Mouse (Mus musculus) intestine, embryonic 15.5 days (tissue): ENCODE measurements around the gene Slc8b1. TPM values are rescaled to one million over a fixed set of nuclear protein-coding genes. Genes with fewer than 3 reads are reported as not detected.
A peak's percentile ranks its signal among the peaks of the same experiment; 100 is the strongest.
"Not testable (repeated sequence)": the region's sequence is repeated elsewhere in the genome, so short reads cannot be mapped to it uniquely, and the experiment has no call there.

Source experiments
- ATAC-seq: fragments of 200-750 bp; cut with Nextera tagmentation; 2 replicates; pipeline ENCODE4 v1.8.0; 2017; ENCODE audit warnings: moderate TSS enrichment, moderate library complexity
- H3K27ac ChIP-seq: fragments of 300-500 bp; sonication (generic); 2 replicates; pipeline ENCODE4 v1.5.1; 2015; ENCODE audit warnings: mild to moderate bottlenecking, inconsistent platforms
- H3K27me3 ChIP-seq: fragments of 300-500 bp; sonication (generic); replicated peaks from 2 replicates; pipeline ENCODE4 v1.6.1; 2015; ENCODE audit warnings: inconsistent platforms
- H3K36me3 ChIP-seq: fragments of 300-500 bp; sonication (generic); 2 replicates; pipeline ENCODE4 v1.6.1; 2015; ENCODE audit warnings: inconsistent platforms
- H3K4me1 ChIP-seq: fragments of 300-500 bp; sonication (generic); replicated peaks from 2 replicates; pipeline ENCODE4 v1.6.1; 2015; ENCODE audit warnings: inconsistent platforms
- H3K4me2 ChIP-seq: fragments of 300-500 bp; sonication (generic); replicated peaks from 2 replicates; pipeline ENCODE4 v1.6.1; 2015; ENCODE audit warnings: mild to moderate bottlenecking, inconsistent platforms
- H3K4me3 ChIP-seq: fragments of 300-500 bp; sonication (generic); replicated peaks from 2 replicates; pipeline ENCODE4 v1.5.1; 2015; ENCODE audit warnings: inconsistent platforms
- H3K9ac ChIP-seq: fragments of 300-500 bp; sonication (generic); 2 replicates; pipeline ENCODE4 v1.6.1; 2015; ENCODE audit warnings: inconsistent platforms
- H3K9me3 ChIP-seq: fragments of 300-500 bp; sonication (generic); 2 replicates; pipeline ENCODE4 v1.6.1; 2016; ENCODE audit warnings: inconsistent platforms
- WGBS: fragments of 180-500 bp; shearing (Covaris S2); methylation state at CpG from one replicate; pipeline ENCODE4 v1.1.7; 2015; 5-methylcytosine and 5-hydroxymethylcytosine counted together
- polyA plus RNA-seq: library from polyadenylated mRNA; unstranded; fragments of >200 nt; fragmentation: Nextera tagmentation; extraction: Ambion mirVana; gene quantifications from 2 replicates; pipeline ENCODE4 v1.2.1, GENCODE M21; 2015

Gene Slc8b1
- polyA plus RNA-seq, 1 experiment from 2014 or later, result 6.6 TPM

GRCm38 (mm10) chr5:120500609-120501008 lies 10.4 kb upstream of the Slc8b1 start:
- not testable (repeated sequence) for H3K27ac ChIP-seq, H3K4me3 ChIP-seq, ATAC-seq, H3K9me3 ChIP-seq, H3K36me3 ChIP-seq, H3K9ac ChIP-seq, H3K27me3 ChIP-seq, H3K4me2 ChIP-seq
- WGBS, result 87% methylated on average over 9 of the region's 9 CpGs
- peaks cover 20% of the 10 kb centered on the region for H3K4me1 ChIP-seq

- H3K36me3 ChIP-seq, result peaks cover 4% of the 10 kb centered on the region; the same call in 1 of the 2 replicates
- WGBS, result 63% methylated on average over 9 of the region's 9 CpGs
- peaks cover 25% of the 10 kb centered on the region for H3K4me1 ChIP-seq
- H3K27ac ChIP-seq, result no peak overlapping the region
- H3K4me3 ChIP-seq, result peak overlapping the region; percentile 88
- H3K27me3 ChIP-seq, result no peaks in the 10 kb centered on the region
- ATAC-seq, result no peak
- no peaks in the 10 kb centered on the region for H3K9me3 ChIP-seq
- peak overlapping the region; percentile 83 for H3K4me2 ChIP-seq
- H3K9ac ChIP-seq, result peak overlapping the region; percentile 77
Observed at GRCm38 (mm10) chr5:120502147-120502621, 8.8 kb upstream of the Slc8b1 start.

GRCm38 (mm10) chr5:120502675-120503143 lies 8.3 kb upstream of the Slc8b1 start:
- Histone ChIP-seq H3K27me3 (no peaks in the 10 kb centered on the region), H3K4me2 (peak overlapping the region; percentile 83), H3K9me3 (no peaks in the 10 kb centered on the region), H3K4me1 (peaks cover 25% of the 10 kb centered on the region), H3K4me3 (peak overlapping the region; percentile 88), H3K9ac (peak overlapping the region; percentile 77), H3K27ac (no peak overlapping the region), H3K36me3 (peaks cover 4% of the 10 kb centered on the region; the same call in 1 of the 2 replicates)
- WGBS, result 7% methylated on average over 12 of the region's 12 CpGs
- ATAC-seq, result peak; percentile 4; the same call in 1 of the 2 replicates

GRCm38 (mm10) chr5:120503144-120503795 lies 7.7 kb upstream of the Slc8b1 start, which contains the start of gene Plbd2:
Gene Plbd2 (minus strand): TSS chr5:120503625.
- Histone ChIP-seq H3K4me3 (peak within 1 kb of the TSS; percentile 88), H3K27me3 (no peaks in the 10 kb centered on the region), H3K4me1 (peaks cover 25% of the 10 kb centered on the region), H3K27ac (no peak within 1 kb of the TSS), H3K9me3 (no peaks in the 10 kb centered on the region), H3K9ac (peak within 1 kb of the TSS; percentile 77), H3K36me3 (peaks cover 2% of the 10 kb centered on the region; the same call in 1 of the 2 replicates), H3K4me2 (peak within 1 kb of the TSS; percentile 83)
- peak; percentile 79 for ATAC-seq
- under 1% methylated on average over 54 of the region's 55 CpGs for WGBS

GRCm38 (mm10) chr5:120505368-120505767 lies 5.6 kb upstream of the Slc8b1 start:
- no peak overlapping the region for H3K9ac ChIP-seq
- peak; percentile 42 for ATAC-seq
- peak overlapping the region; percentile 43 for H3K4me2 ChIP-seq

GRCm38 (mm10) chr5:120505781-120506180 lies 5.2 kb upstream of the Slc8b1 start:
- H3K4me3 ChIP-seq, result no peak overlapping the region
- 64% methylated on average over 9 of the region's 9 CpGs for WGBS
- no peaks in the 10 kb centered on the region for H3K36me3 ChIP-seq
- peak overlapping the region; percentile 43 for H3K4me2 ChIP-seq
- no peaks in the 10 kb centered on the region for H3K27me3 ChIP-seq
- no peaks in the 10 kb centered on the region for H3K9me3 ChIP-seq
- H3K27ac ChIP-seq, result no peak overlapping the region
- H3K9ac ChIP-seq, result no peak overlapping the region
- H3K4me1 ChIP-seq, result peaks cover 25% of the 10 kb centered on the region
- no peak for ATAC-seq

More at GRCm38 (mm10) chr5:120505368-120505767, 5.6 kb upstream of the Slc8b1 start:
- no peak overlapping the region for H3K27ac ChIP-seq
- no peak overlapping the region for H3K4me3 ChIP-seq
- no peaks in the 10 kb centered on the region for H3K9me3 ChIP-seq
- H3K36me3 ChIP-seq, result no peaks in the 10 kb centered on the region
- H3K4me1 ChIP-seq, result peaks cover 25% of the 10 kb centered on the region
- 25% methylated on average over 16 of the region's 16 CpGs for WGBS
- H3K27me3 ChIP-seq, result no peaks in the 10 kb centered on the region

- H3K4me1 ChIP-seq, result peaks cover 25% of the 10 kb centered on the region
- ATAC-seq, result no peak
Observed at GRCm38 (mm10) chr5:120506490-120506889, 4.5 kb upstream of the Slc8b1 start.

GRCm38 (mm10) chr5:120507311-120507710 lies 3.7 kb upstream of the Slc8b1 start:
- Histone ChIP-seq H3K9ac (no peak overlapping the region), H3K4me2 (no peak overlapping the region), H3K27ac (no peak overlapping the region), H3K4me3 (no peak overlapping the region), H3K9me3 (no peaks in the 10 kb centered on the region), H3K4me1 (peaks cover 24% of the 10 kb centered on the region), H3K27me3 (no peaks in the 10 kb centered on the region), H3K36me3 (no peaks in the 10 kb centered on the region)
- ATAC-seq, result no peak
- 64% methylated on average over 4 of the region's 4 CpGs for WGBS

More at GRCm38 (mm10) chr5:120506490-120506889, 4.5 kb upstream of the Slc8b1 start:
- H3K27me3 ChIP-seq, result no peaks in the 10 kb centered on the region
- no peaks in the 10 kb centered on the region for H3K9me3 ChIP-seq
- H3K36me3 ChIP-seq, result no peaks in the 10 kb centered on the region
- no peak overlapping the region for H3K27ac ChIP-seq
- WGBS, result 49% methylated on average over 9 of the region's 9 CpGs
- H3K4me2 ChIP-seq, result no peak overlapping the region
- H3K9ac ChIP-seq, result no peak overlapping the region
- H3K4me3 ChIP-seq, result no peak overlapping the region

GRCm38 (mm10) chr5:120511643-120512220 lies 764 bp downstream of the Slc8b1 start:
- Histone ChIP-seq H3K4me2 (peak overlapping the region; percentile 82), H3K9ac (peak overlapping the region; percentile 56), H3K4me1 (peaks cover 36% of the 10 kb centered on the region), H3K36me3 (no peaks in the 10 kb centered on the region), H3K4me3 (peak overlapping the region; percentile 59), H3K27me3 (no peaks in the 10 kb centered on the region), H3K9me3 (no peaks in the 10 kb centered on the region), H3K27ac (0 out of 2 replicates have a peak overlapping the region, but pooled peaks have one; percentile 17)
- ATAC-seq, result no peak
- WGBS, result 22% methylated on average over 14 of the region's 14 CpGs

- Histone ChIP-seq H3K9ac (no peak overlapping the region), H3K4me1 (peaks cover 45% of the 10 kb centered on the region), H3K36me3 (no peaks in the 10 kb centered on the region), H3K27me3 (no peaks in the 10 kb centered on the region), H3K4me3 (no peak overlapping the region), H3K4me2 (0 out of 2 replicates have a peak overlapping the region, but pooled peaks have one; percentile 4), H3K27ac (no peak overlapping the region), H3K9me3 (no peaks in the 10 kb centered on the region)
- no peak for ATAC-seq
- WGBS, result 53% methylated on average over 15 of the region's 15 CpGs
Observed at GRCm38 (mm10) chr5:120512911-120513555, 2.1 kb downstream of the Slc8b1 start.

GRCm38 (mm10) chr5:120514031-120514677 lies 3.2 kb downstream of the Slc8b1 start:
- H3K4me2 ChIP-seq, result no peak overlapping the region
- no peak overlapping the region for H3K27ac ChIP-seq
- peaks cover 45% of the 10 kb centered on the region for H3K4me1 ChIP-seq
- H3K9ac ChIP-seq, result no peak overlapping the region
- H3K9me3 ChIP-seq, result no peaks in the 10 kb centered on the region
- H3K4me3 ChIP-seq, result no peak overlapping the region
- WGBS, result 79% methylated on average over 9 of the region's 9 CpGs
- ATAC-seq, result no peak
- H3K27me3 ChIP-seq, result no peaks in the 10 kb centered on the region
- no peaks in the 10 kb centered on the region for H3K36me3 ChIP-seq

- no peak; the same call in 1 of the 2 replicates for ATAC-seq
- no peak overlapping the region for H3K4me2 ChIP-seq
- no peaks in the 10 kb centered on the region for H3K27me3 ChIP-seq
- 8% methylated on average over 4 of the region's 4 CpGs for WGBS
- H3K9me3 ChIP-seq, result no peaks in the 10 kb centered on the region
- no peak overlapping the region for H3K9ac ChIP-seq
- H3K27ac ChIP-seq, result peak overlapping the region; percentile 41; the same call in 1 of the 2 replicates
- H3K4me1 ChIP-seq, result peaks cover 45% of the 10 kb centered on the region
- H3K4me3 ChIP-seq, result no peak overlapping the region
- no peaks in the 10 kb centered on the region for H3K36me3 ChIP-seq
Observed at GRCm38 (mm10) chr5:120514754-120515153, 3.8 kb downstream of the Slc8b1 start.
